Mouse (Mus musculus) mouse trophoblast stem cell (cell line): ENCODE measurements at regions not wholly inside any gene's neighbourhood (a gene's known extent, or its start where the extent isn't known, plus 50 kb on each side); places are given as distances from the start of the nearest gene placed in this dataset.

Source experiments
- in situ Hi-C, 2 experiments: fragments of 300-500 bp; cut with MseI, MboI; formaldehyde crosslinking; loops; 2 replicates in 1 of 2; 3 replicates in 1 of 2; pipeline ENCODE4 v1.15.1; 2025

DNA sequence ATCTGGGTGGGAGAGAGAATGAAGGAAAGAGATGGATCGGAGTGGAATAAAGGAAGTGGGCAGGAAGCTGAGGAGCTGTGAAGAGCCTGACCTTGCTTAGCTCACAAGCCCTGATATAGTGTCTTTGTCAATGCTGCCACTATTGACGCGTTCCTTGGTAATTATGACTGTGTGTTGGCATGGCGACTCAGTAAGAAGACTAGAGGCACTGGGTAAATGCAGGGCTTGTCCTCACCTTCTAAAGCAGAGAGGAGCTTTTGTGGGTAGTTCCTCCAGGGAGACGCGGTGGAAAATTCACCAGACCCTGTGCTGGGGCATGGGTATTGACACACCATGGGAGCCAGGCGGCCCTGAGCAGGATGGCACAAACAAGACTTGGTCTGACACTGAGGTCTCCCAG, 52.8 kb upstream of the Polg start:
- in situ Hi-C loops, result no loop called here

DNA sequence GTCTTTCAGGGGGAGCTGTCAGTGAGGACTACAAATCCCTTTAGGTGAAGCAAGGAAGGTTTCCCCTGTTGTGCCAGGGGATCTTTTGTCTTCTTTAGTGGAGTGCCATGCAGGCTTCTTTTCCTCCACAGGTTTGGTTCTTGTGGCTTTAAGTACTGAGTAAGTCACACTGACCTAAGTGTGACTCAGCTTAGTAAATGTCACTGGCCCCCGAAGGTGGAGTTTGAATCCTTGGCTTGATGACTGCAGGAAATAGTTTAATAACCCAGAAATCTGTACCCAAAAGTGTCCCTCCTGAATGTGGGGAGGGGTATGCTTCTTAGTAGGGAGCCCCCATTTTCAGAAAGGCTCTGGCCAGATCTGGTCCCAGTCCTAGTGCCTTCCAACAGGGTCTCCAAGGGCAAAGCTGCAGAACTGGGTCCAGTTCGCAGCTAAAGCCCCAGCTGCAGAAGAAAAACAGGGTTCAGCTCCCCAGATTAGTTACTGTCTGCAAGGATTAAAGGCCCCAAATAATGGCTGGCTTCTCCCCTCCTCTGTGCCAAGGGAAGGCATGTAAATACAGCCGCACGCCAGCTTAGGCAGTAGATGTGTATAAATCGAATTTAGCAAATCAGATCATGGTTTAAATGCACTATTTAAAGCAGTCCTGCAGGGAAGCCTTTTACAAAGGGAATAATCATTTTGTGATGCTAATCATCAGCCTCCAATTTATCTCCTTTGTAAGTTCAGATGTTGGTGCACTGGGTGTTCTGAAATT, 51.6 kb upstream of the Polg start:
- in situ Hi-C loops, result no loop called here

DNA sequence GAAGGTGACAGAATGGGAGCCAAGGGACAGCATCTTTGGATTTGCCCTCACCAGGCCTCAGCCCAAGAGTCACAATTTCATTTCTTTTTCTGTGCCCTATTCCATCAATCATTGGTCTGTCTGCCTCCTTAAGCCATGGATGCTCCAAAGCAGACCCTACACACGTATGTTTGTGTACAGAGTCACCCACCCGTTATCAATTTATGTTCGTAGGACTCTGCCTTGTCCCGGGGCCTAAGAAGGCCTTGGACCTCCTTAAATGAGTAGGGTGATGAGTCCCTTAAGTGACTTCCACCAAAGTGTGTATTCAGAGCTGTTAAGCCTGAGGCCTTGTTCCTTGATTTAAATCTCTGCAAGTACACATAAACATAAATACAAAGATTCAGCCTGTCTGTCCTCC, 50.1 kb upstream of the Polg start:
- in situ Hi-C loops, result no loop called here
